Mouse (Mus musculus) kidney, adult 8-10 months (tissue): ENCODE measurements at regions not wholly inside any gene's neighbourhood (a gene's known extent, or its start where the extent isn't known, plus 50 kb on each side); places are given as distances from the start of the nearest gene placed in this dataset.
A peak's percentile ranks its signal among the peaks of the same experiment; 100 is the strongest.
"Not testable (repeated sequence)": the region's sequence is repeated elsewhere in the genome, so short reads cannot be mapped to it uniquely, and the experiment has no call there.

Experiments used
- DNase-seq, 2 experiments: peaks; one replicate each; pipeline ENCODE4 v3.0.0; 2022

DNA sequence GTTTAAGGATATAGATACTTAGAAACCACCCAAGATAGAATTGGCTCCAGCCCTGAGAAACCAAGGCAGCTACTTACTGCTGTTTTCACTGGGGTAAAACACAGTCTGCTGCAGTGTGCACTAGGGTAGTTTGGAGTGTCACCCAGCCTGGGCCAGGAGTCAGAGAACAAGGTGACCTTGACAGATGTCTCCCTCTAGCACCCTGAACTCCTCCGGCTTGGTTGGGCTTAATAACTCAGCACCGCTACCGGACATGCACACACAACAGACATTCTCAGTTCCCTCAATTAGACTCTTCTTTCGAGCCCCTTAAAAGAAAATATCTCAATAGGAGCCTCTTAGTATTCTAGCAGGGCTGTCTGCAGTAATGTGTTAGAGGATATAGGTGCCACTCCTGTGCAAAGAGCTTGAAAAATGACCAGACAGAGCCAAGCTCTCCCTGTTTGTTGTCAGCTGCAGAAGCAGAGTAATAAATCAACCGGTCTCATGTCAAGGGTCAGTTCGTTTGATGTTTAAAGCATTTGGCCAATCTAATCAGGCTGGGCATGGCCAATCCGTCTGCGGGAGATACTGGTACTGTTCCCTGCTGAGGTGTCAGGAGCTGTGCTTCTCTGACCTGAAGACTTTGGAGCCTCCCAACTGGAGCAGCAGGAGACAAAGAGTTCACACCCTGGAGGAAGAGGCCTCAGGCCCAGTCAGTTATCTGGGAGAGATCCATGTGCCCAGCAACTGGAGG lies 299.1 kb downstream of the Eipr1 start:
- no peak for DNase-seq

DNA sequence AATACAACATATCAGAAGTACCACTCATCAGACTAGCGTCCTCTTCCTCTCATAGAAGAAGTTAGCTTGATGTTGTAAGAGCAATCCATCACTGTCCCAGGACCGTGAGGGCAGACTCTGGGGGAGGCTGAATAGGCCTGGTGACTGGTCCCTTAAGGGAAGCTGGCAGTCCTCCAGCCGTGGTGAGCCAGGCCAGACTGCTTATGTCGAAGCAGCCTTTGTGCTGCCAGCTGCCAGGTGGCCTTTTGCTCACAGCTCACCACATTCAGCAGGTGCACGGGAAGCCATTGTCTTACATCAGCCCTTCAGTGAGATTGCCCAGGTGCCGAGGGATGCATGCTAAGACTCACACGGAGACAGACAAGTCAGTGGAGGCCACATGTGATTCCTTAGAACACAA lies 302.8 kb downstream of the Eipr1 start:
- DNase-seq = no peak

DNA sequence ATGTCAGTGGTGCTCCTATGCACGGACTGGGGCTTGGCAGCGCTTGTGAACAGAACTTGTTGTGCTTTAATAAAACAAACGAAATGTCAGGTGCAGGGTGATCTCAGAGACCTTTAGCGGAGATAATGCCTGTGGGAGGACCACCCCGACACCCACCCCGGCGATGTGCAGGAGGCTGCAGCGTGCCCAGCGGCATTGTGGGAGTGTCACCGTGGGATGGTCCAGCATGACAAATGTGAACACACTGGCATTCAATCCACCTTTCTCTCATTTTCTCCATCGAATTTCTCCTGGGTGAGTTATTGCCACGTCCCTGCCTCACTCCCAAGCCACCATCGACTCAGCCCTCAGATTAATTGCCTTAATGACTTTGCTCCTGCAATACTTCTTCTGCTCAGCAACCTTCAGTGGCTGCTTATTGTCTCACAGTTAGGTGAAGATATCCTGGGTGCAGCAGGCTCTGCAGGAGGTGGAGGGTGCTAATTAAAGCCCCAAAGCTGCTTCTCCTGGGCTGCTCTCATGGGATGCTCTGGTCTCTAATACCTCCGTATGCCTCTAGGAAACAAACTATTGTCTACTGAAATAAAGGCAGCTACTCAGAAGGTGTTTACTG lies 310.5 kb downstream of the Eipr1 start:
- no peak for DNase-seq

DNA sequence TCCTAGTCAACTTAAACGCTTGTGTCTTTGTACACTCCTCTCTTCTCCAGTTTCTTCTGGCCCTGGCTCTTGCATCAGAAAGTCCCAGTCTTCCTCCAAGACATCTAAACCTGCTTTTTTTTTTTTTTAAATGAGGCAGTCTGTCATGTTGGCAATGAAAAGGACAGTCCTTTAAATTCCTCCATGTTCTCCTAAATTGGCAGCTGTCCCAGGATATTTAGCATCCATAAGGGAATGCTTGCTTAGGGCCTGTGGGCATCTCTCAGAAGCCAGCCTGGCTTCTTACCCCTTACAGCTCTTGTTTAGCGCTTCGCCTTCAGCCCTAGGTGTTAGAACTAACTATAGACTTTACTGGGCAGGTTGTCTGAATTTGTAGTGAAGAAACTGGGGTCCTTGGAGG lies 311.2 kb downstream of the Eipr1 start:
- DNase-seq = no peak

DNA sequence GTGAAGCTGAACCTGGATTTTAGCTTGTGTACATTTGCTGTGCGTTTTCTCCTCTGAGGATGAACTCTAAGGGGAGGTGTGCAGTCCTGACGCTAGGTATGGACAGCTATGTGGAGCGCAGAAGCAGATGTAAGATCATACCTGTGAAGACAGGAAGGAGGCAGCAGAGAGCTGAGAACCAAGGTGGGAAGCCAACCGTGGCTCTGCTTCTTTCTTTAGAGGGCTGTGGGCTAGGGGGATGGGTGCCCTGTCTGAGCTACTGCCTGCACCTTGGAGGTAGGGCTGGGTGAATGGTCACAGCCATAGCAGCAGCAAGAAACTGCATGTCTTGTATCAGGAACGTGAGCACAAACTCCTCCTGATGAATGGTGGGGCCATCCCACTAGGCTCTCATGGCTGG lies 316.6 kb downstream of the Eipr1 start:
- peak in 1 of 2 experiments; percentile 32 for DNase-seq

DNA sequence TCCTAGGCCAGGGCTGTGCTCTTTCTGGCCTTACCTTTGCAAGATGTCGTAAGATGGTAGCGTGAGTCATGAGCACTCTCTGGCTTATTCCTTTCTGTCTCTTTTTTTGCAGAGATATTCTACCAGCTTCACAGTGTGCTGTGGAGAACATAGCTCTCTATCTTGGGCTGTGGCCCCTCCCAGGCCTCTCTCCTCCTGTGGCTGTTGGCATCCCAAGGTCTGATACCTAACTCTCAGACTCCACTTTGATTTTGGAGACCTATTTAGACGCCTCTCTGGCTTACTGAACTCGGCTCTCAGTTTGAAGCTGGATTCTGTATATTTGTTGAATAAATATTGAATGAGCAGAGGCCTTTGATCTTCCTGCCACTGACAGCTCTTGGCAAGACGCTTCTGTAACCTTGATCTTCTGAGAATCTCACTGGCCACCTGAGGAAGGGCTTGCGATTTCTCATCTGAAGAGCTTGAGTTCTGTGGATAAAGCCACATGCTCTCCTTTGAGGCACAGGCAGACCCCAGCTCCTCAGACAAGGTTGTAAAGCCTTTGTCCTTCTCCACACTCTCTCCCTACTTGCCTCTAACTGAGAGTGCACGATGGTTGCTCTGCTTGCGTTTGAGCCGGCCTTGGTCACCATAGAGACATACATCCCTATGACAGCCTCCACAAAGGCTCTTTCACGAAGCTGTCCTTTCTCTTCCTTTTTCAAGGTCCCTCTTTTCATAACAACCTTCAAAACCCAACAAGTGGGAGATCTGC lies 323.7 kb downstream of the Eipr1 start:
- no peak for DNase-seq

DNA sequence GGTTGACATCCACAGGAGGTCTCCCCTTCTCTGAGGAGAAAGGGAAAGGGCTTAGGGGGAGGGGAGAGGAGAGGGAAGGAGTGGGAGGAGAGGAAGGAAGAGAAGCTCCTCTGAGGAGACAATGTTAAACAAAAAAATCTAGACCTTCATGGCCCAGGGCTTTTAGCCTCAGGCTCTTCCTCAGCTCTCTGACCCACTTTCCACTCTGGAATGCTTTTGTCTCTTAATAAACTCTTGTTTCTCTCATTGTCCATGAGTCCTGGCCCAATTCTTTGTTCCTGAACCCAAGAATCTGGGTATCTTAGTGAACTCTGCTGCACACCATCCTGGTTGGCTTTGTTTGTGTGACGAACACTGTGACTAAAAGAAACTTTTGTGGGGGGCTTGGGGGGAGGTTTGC lies 325.0 kb downstream of the Eipr1 start:
- no peak for DNase-seq

DNA sequence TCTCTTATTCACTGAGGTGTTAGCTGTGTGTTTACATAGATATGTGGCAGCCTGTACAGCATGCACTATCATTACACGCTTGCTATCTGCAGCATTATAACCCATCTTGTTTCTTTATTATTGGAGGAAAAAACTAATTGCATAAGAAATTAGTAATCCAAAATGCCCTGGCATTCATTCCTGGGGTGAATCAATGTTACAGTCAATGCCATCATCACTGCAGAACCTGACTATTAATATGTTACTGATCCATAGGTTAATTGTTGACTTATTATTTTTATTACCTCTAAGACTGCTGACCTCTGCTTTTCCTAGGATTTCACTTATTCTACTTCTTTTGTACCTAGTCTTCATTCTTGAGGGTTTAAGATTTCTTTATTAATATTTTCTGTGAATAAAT lies 327.4 kb downstream of the Eipr1 start:
- DNase-seq = peak; percentile 15 to 18

DNA sequence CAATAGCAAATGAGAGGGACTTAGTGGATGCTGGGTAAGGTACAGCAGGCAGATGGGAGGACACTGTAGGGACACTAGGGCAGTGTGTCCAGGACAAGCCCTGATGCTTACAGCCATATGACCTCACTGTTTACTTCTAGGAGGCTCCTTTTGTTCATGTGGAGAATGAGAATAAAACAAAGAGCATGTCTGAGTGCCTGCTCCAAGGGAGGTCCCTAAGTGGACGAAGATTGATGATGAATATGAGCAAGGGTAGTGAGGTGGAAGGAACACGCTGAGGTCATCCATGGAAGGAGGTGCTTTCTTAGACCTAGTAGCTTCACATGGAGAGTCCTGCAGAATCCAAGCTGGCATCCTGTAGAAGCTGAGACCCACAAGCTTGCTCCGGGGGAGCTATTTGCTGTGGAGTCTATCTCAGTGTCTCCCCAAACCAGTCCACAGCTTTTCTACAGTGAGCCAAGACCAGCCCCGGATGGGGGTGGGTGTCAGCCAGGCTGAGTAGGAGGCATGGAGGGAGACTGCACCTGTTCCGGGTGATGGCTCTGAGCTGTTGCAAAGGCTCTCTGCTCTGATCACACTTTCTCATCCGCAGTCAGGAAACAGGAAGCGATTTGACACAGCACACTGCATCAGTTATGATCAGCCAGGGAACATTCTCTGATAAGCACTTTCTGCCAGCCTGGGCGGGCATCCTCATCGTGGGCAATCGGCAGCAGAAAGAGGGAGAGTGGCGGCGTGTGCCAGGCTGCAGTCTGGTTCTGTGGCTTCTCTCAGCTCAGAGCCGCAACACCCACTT lies 332.0 kb downstream of the Eipr1 start:
- DNase-seq = no peak

DNA sequence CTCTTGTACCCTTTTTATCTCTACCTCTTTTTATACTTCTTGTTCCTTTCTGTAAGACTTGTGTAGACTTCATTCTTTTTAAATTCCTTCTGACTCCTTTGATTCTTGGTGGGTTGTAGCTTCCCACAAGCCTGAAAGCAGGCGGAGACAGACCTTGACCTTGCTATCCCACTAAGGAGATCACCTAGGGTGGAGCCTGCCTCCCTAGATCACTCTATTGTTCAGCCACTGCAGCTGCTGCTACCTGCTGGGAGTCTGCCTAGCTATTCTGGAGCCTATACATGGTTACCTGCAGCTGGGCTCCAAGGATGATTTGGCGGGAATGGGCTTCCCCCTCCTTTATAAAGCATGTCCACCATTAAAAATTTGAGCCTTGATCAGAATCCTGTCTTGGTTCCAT lies 335.6 kb downstream of the Eipr1 start:
- DNase-seq = not testable (repeated sequence)

DNA sequence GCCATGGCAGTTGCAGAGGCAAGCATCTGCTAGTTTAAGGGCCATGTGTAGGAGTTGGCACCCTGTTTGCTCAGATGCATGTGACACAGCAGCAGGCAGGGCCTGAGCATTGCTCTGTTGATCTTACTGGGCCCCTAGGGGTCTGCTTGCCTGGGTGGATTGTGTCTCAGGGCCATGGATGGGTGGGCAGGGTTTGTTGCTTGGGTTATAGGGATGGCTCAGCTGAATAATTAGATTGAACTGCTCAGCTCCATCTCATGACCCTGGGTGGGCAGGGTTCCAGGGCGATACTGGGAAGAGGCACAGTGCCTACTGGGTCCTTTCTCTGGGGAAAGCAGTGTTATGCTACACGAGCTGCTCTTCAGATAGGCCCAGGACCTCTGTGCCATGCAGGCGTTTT lies 338.0 kb downstream of the Eipr1 start:
- peak in 1 of 2 experiments; percentile 12 for DNase-seq

DNA sequence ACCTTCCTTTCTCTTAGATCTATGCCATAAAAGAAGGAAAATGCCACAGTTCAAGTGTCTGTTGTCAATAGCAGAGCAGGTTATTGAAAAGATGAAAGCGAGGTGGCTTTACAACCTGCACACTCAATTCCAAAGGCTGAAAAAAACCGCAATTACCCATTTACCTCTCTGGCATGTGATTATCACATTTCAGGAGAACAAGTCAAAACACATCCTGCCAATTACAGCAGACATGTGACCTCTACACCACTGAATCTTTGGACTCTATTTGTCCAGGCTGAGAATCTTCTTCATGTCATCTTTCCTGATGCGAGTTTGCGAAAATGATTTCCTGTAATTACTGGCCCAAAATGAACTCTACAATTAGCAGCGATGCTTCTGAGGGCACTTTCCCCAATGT lies 338.8 kb downstream of the Eipr1 start:
- peak; percentile 27 to 31 for DNase-seq

DNA sequence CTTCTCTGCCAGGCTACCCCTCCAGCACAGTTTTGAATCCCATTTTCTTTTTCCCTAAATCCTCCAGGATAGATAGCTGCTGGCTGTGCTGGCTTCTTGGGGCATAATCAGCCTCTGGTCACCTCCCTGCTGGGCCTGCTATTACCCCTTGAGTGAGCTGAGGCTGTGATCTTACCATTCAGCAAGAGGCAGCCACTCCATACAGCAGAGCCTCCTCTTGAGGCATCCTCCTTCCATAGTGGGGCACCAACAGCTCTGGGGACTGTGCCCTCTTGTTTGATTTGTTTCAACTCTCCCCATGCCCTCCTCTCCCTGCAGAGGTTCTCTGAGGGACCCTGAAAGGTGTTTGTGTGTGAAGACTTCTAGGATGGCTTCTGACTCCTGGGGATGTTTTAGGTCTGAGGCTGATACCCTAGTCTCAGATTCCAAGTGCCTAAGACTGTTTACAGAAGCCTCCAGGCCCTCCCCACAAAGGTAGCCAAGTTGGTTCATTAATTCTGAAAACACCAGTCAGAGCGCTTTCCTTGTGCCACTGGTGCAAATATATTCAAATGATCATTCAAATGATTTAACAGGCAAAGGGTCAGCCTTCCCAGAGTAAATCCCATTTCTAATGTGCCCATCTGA lies 343.9 kb downstream of the Eipr1 start:
- DNase-seq = no peak

DNA sequence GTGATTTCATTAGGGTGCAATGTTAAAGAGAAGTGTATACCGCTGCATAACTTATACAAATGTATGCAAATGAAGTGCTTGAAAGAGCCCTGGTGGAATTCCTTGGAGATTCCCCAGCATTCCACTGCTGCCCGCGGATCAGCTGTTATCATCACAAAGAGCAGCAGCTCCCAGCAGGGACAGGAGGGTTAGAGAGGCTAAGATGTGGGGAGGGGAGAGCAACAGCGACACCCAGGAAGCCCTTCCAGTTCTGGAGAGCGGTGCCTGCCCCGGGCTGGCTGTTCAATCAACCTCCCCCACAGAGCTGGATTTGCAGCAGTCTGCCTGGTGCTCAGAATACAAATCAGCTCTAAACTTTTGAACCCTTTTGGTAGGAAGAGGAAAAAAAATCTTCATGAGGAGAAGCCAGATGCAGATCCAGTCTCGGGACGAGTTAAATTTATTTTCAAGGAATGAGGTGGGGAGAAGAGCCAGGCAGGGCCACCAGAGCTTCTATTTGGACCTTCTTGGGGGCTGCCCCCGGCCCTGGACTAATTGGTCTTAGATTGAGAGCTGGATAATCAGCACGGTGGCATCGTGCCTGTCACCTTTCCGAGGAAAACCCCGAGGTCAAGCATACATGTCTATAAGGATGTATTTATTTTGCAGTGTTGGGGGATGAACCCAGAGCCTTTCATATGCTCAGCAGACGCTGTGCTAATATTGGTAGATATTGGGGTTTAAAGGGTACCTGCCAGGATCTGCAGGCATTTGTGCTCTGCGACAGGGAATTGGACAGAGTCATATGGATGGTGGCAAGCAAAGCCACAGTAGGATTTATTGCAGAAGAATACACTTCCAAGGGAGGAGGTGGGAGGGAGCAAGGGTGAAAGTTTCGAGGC lies 344.7 kb downstream of the Eipr1 start:
- DNase-seq = peak; percentile 17 to 35

DNA sequence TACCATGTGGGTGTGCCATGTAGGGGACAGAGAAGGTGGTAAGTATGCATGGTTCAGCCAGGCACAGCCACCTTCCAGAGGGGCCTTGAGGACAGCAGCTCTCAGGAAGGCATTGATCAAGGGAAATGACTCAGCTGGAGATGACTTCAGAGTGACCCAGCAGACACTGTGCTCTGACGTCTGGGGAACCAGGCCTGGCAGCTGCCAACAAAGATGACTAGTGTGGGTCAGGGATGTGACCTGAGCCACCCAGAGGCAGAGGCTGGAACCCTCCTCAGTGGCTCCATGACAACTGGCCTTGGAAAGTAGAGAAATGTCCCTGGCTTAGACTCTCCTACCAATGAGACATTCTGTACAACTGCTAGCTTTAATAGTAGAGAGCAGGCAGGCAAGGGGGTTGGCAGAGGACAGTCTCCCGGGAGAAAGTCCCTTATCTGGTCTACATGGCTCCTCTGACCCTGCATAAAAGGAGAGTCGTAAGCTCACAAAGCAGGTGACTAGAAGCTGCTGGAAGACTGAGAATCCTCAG lies 348.5 kb downstream of the Eipr1 start:
- DNase-seq = no peak

DNA sequence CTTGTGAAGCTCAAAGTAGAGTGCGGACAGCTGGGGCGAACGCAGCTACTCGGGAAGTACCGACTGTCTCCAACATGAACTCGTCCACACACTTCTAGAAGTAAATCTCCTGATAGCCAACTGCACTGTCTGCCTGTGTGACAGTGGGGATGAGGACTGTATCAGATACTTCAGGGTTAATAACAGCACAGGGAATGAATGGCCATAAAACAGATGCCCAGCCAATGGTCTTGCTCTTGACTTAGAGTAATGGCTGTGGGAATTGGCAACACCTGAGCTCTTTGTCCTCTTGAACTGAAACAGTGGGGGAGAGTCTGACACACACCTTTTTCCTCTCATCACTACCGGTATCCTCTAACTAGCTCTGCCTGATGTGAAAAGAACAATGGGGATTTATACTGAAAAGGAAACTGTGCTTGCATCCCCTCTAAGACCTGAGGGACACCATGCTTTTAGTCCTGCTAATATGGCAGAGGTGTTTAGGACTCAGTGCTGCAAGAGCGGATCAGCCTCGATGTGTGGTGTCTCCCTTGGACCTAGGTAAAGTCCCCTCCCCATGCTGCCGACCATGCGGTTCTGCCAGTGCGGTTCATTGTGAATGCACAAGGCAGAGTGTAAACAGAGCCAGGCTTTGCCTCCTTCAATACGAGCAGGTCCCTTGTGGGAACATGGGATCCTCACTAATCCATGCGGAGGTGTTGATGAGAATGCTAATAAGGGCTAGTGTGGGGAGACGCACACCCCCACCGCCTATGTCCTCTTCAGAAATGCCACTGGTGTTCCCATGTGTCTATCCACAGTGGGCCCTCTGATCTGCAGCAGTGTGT lies 355.5 kb downstream of the Eipr1 start:
- DNase-seq = no peak

DNA sequence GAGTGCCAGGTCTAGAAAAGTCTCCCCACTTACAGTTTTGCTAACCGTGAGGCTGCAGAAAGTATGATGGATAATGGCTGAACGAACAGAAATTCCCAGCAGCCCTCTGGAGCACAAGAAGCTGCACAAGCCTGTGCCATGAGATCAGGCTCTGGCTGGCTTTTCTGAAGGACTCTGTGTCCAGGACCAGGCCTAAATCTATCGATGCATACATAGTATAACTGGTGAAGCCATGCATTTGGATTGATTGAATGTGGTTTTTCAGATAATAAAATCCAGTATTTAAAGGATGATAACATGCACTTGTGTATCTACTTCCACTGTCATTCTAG lies 356.1 kb downstream of the Eipr1 start:
- no peak for DNase-seq

DNA sequence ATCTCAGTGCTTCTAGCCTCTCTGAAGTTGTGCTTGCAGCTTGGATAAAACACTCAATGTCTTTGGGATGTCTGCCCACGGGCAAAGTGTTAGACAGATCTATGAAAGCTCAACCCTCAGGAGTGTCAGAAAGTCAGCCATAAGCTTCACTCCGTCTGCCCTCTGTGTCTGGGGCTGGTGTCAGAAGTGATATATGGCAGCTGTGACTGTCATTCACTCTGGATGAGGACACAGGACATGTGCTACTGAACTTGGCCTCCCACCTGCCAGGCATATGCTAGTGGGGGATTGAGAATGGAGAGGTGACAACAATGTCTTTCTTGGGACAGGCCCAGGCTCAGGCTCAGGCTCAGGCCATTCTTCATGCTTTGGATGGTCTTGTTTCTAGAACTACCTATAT lies 366.7 kb downstream of the Eipr1 start:
- no peak for DNase-seq

DNA sequence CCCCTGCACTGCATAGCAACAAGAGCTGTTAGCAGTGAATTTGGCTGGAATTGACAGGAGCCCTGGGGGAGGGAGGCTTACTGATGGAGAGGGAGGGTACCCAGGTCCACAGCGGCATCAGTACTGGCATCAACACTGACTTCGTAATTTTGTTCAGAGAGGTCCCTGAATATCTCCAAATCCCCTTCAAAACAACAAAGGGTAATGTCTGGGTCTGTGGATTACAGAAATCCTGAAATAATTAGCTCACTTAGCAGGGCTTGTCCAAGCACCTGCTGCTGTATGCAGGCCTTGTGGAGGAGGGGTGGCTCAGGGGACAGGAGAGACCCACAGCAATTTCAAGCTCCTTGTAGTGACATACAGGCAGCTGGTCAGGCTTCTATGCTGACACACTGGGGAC lies 369.6 kb downstream of the Eipr1 start:
- no peak for DNase-seq

DNA sequence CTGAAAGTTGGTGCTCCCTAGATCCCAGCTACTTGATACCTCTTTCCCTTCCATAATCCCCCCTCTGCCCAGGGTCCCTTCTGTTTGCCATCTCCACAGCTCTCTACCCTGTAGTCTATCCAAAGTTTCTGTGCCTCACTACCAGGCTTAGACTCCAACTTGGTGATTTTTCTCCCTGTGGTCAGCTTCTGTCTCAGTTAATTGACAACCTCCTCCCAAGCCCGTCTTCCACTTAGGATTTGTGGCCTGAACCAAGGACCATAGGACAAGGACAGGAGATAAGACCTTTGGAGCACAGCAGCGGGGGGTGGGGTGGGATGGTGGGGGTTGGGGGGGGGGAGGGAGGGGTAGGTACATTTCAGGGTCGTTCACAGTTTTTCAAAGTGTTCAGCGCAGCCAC lies 371.3 kb downstream of the Eipr1 start:
- DNase-seq = no peak
